Mouse (Mus musculus) CD4-positive, CD25-positive, alpha-beta regulatory T cell, adult 4 months (primary cell): ENCODE measurements at regions not wholly inside any gene's neighbourhood (a gene's known extent, or its start where the extent isn't known, plus 50 kb on each side); places are given as distances from the start of the nearest gene placed in this dataset.

Source experiments
- ATAC-seq: one replicate; pipeline ENCODE4 v1.8.0; 2017

GRCm38 (mm10) chr6:9820311-9821243 is 872.3 kb downstream of the Nxph1 start:
- ATAC-seq = no peak

GRCm38 (mm10) chr6:9834884-9835476 is 886.7 kb downstream of the Nxph1 start:
- no peak for ATAC-seq

GRCm38 (mm10) chr6:9842391-9842790 is 894.2 kb downstream of the Nxph1 start:
- ATAC-seq = no peak

GRCm38 (mm10) chr6:9889853-9890252 is 941.6 kb downstream of the Nxph1 start:
- peak; percentile 100 for ATAC-seq
